Mouse (Mus musculus) liver, adult 2 months (tissue): ENCODE measurements around the gene Gpx4.

ENCODE experiments used
- CTCF ChIP-seq: fragments of 200-500 bp; IDR thresholded peaks from 2 replicates; pipeline ENCODE4 v1.5.1; 2011; ENCODE audit warnings: low read depth, low read length, control low read depth
- POLR2A ChIP-seq: fragments of 200-500 bp; IDR thresholded peaks from 2 replicates; pipeline ENCODE4 v1.6.1; 2011; ENCODE audit warnings: low read length, control low read depth; ENCODE audit not compliant: insufficient read depth; ENCODE audit errors: extremely low read depth

GRCm38 (mm10) chr10:80072623-80073489 is 25.9 kb downstream of the Gpx4 start:
- no peak for TF ChIP-seq POLR2A
- no peak for TF ChIP-seq CTCF
